Mouse (Mus musculus): Measurements from ENCODE around the gene Rprml. TPM values are rescaled to one million over a fixed set of nuclear protein-coding genes. Genes with fewer than 3 reads are reported as not detected.

The Rprml gene
- total and polyA plus RNA-seq, 2 experiments from 2014 or later: 4.1 to 11.8 TPM

DNA sequence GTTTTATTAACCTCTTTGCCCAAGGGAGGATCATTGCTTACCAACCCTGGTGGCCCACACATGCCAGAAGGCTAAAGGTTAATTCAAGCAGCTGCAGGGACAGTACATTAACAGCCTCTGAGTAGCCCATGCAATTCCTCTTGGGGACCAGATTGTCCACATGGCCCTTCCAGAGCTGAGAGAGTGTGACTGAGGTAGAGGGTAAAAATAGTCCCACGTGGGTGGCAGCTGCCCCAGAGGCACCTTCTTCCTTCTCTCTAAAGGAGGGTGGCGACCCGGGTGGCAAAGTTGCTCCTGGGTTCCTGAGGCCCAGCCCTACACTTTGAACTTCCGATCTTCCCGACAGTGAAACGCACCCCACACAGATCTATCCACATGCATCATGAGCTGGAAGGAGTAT lies 3.1 kb upstream of the Rprml start:
- Histone ChIP-seq H3K4me2 (ENCODE audit: low read depth, low read length, poor library complexity, severe bottlenecking) (no peak overlapping the region), H3K27ac (ENCODE audit: low read depth, low read length) (no peak overlapping the region), H3K4me3 (ENCODE audit: low read depth, low read length) (no peak overlapping the region), H3K9ac (replicated peaks; ENCODE audit: low read length, poor library complexity, severe bottlenecking) (no peak overlapping the region), H3K36me3 (ENCODE audit: insufficient read depth, low read length) (no peaks in the 10 kb centered on the region), H3K27me3 (ENCODE audit: insufficient read depth, low read length) (peaks cover 31% of the 10 kb centered on the region), H3K9me3 (ENCODE audit: low read length) (no peaks in the 10 kb centered on the region), H3K4me1 (ENCODE audit: insufficient read depth, low read length) (no peaks in the 10 kb centered on the region)
- no peak for TF ChIP-seq CTCF (IDR thresholded peaks at IDR 0.05)
- ATAC-seq (ENCODE audit: low FRiP score): no peak
- DNase-seq (ENCODE audit: low spot score): no peak
- 90% methylated on average over 6 of the region's 6 CpGs for WGBS

DNA sequence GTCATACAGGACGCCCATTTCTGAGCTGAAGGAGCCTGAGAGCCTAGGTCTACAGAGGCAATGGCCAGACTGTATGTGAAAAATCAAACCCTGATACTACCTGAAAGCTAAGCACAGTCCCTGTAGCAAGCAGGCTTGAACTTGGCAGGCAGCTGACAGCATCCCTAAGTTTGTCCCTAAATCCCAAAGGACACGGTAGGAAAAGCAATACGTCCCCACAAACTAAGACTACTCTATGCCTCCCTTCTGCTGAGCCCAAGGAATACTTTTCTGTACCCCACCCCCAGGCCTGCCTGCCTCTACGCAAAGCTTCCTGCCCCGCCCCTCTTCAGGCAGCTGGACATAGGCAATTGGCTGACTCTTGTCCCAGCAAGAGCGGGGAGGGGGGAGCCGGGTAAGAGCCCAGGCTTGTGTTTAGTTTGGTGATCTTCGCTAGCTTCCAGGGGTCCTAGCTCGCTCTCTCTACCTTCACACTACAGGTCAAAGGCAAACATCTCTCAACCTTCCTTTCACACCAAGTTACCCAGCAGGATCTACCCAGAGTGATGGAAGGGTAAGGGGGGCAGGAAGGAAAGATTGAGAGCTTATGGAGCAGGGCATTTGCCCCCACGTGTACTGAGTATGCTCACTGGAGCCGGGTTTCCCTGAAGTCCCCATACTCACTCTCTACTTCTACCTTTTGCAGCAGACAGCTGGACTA lies 1.3 kb upstream of the Rprml start:
- no peak overlapping the region for H3K27ac ChIP-seq (ENCODE audit: low read depth, low read length)
- H3K27me3 ChIP-seq (ENCODE audit: insufficient read depth, low read length): peaks cover 49% of the 10 kb centered on the region
- no peaks in the 10 kb centered on the region for H3K9me3 ChIP-seq (ENCODE audit: low read length)
- no peak overlapping the region for H3K4me3 ChIP-seq (ENCODE audit: low read depth, low read length)
- H3K9ac ChIP-seq (replicated peaks; ENCODE audit: low read length, poor library complexity, severe bottlenecking): no peak overlapping the region
- no peak for TF ChIP-seq CTCF (IDR thresholded peaks at IDR 0.05)
- no peak for ATAC-seq (ENCODE audit: low FRiP score)
- H3K4me2 ChIP-seq (ENCODE audit: low read depth, low read length, poor library complexity, severe bottlenecking): no peak overlapping the region
- DNase-seq (ENCODE audit: low spot score): no peak
- no peaks in the 10 kb centered on the region for H3K4me1 ChIP-seq (ENCODE audit: insufficient read depth, low read length)
- no peaks in the 10 kb centered on the region for H3K36me3 ChIP-seq (ENCODE audit: insufficient read depth, low read length)
- WGBS: 10% methylated on average over 11 of the region's 11 CpGs

GRCm38 (mm10) chr11:103648656-103649055 lies 714 bp upstream of the Rprml start:
- ATAC-seq (ENCODE audit: low FRiP score) (no peak), DNase-seq (ENCODE audit: low spot score) (no peak)
- no peak for TF ChIP-seq CTCF (IDR thresholded peaks at IDR 0.05)
- H3K27me3 ChIP-seq (ENCODE audit: insufficient read depth, low read length): peaks cover 54% of the 10 kb centered on the region
- H3K4me1 ChIP-seq (ENCODE audit: insufficient read depth, low read length): no peaks in the 10 kb centered on the region
- no peak overlapping the region for H3K4me3 ChIP-seq (ENCODE audit: low read depth, low read length)
- no peak overlapping the region for H3K9ac ChIP-seq (replicated peaks; ENCODE audit: low read length, poor library complexity, severe bottlenecking)
- H3K4me2 ChIP-seq (ENCODE audit: low read depth, low read length, poor library complexity, severe bottlenecking): no peak overlapping the region
- H3K36me3 ChIP-seq (ENCODE audit: insufficient read depth, low read length): no peaks in the 10 kb centered on the region
- no peaks in the 10 kb centered on the region for H3K9me3 ChIP-seq (ENCODE audit: low read length)
- WGBS: 24% methylated on average over 7 of the region's 7 CpGs
- H3K27ac ChIP-seq (ENCODE audit: low read depth, low read length): no peak overlapping the region

DNA sequence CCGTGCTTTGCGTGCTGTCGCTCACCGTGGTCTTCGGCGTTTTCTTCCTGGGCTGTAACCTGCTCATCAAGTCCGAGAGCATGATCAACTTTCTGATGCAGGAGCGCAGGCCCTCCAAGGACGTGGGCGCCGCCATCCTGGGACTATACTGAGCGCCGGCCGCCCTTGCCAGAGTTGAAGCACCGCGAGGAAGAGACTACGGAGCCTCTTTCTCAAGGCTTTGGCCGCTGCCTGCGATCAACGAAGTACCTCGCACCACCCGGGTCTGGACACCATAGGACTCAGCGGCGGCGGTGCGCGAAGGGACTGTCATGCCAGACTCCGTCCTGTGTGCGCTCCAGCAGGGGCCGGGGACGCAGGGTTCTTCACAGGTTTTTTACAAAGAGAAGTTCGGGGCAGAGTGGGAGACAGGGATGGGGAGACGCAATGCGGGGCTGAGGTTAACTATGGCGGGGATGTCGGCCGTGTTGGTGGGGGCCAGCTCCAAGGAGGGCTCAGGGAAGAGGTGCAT lies 668 bp downstream of the Rprml start:
- no peaks in the 10 kb centered on the region for H3K9me3 ChIP-seq (ENCODE audit: low read length)
- 2% methylated on average over 37 of the region's 37 CpGs for whole genome bisulfite sequencing
- H3K9ac ChIP-seq (replicated peaks; ENCODE audit: low read length, poor library complexity, severe bottlenecking): peak overlapping the region; percentile 46
- no peak overlapping the region for H3K27ac ChIP-seq (ENCODE audit: low read depth, low read length)
- DNase-seq (ENCODE audit: low spot score) (no peak), ATAC-seq (ENCODE audit: low FRiP score) (no peak)
- peaks cover 60% of the 10 kb centered on the region for H3K27me3 ChIP-seq (ENCODE audit: insufficient read depth, low read length)
- no peaks in the 10 kb centered on the region for H3K4me1 ChIP-seq (ENCODE audit: insufficient read depth, low read length)
- no peaks in the 10 kb centered on the region for H3K36me3 ChIP-seq (ENCODE audit: insufficient read depth, low read length)
- H3K4me3 ChIP-seq (ENCODE audit: low read depth, low read length): peak overlapping the region; percentile 44
- TF ChIP-seq CTCF (IDR thresholded peaks at IDR 0.05): no peak
- H3K4me2 ChIP-seq (ENCODE audit: low read depth, low read length, poor library complexity, severe bottlenecking): peak overlapping the region; percentile 79

GRCm38 (mm10) chr11:103651426-103651825 lies 2.1 kb downstream of the Rprml start:
- Histone ChIP-seq H3K4me2 (ENCODE audit: low read depth, low read length, poor library complexity, severe bottlenecking) (no peak overlapping the region), H3K4me1 (ENCODE audit: insufficient read depth, low read length) (peaks cover 6% of the 10 kb centered on the region; the same call in 1 of the 2 replicates), H3K36me3 (ENCODE audit: insufficient read depth, low read length) (no peaks in the 10 kb centered on the region), H3K4me3 (ENCODE audit: low read depth, low read length) (no peak overlapping the region), H3K27ac (ENCODE audit: low read depth, low read length) (no peak overlapping the region), H3K9ac (replicated peaks; ENCODE audit: low read length, poor library complexity, severe bottlenecking) (no peak overlapping the region), H3K9me3 (ENCODE audit: low read length) (no peaks in the 10 kb centered on the region), H3K27me3 (ENCODE audit: insufficient read depth, low read length) (peaks cover 60% of the 10 kb centered on the region)
- DNase-seq (ENCODE audit: low spot score) (no peak), ATAC-seq (ENCODE audit: low FRiP score) (no peak)
- no peak for TF ChIP-seq CTCF (IDR thresholded peaks at IDR 0.05)
- 82% methylated on average over 6 of the region's 6 CpGs for WGBS

DNA sequence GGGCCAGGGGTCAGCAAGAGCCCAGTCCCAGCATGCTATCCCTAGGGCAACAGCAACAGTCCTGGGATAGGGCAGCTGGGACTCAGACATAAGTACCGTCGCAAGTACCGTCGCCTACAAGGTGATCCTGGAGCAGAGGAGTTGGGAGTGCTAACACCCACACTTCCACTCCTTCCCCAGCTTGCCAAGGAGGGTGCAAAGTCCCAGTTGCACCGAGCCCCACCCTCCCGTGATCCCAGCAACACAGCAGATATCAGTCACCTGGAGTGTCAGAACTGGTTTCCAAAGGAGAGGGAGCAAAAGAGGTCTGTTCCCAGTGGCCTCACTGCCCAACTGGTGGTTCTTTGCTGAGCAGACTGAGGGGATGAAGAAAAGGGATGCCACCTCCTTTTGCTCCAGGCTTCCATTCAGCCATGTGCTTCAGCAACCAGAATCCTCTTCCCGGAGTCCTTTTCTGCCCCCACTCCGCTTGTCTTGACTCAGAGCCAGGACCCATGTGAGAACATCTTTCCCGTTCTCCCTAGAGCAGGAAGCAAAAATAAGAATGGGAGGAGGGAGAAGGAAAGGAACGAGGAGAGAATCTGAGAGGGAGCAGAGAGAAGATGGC lies 4.1 kb downstream of the Rprml start:
- no peak overlapping the region for H3K4me3 ChIP-seq (ENCODE audit: low read depth, low read length)
- WGBS: 72% methylated on average over 10 of the region's 10 CpGs
- no peak for DNase-seq (ENCODE audit: low spot score)
- ATAC-seq (ENCODE audit: low FRiP score): no peak
- H3K27me3 ChIP-seq (ENCODE audit: insufficient read depth, low read length): peaks cover 48% of the 10 kb centered on the region
- H3K27ac ChIP-seq (ENCODE audit: low read depth, low read length): no peak overlapping the region
- H3K36me3 ChIP-seq (ENCODE audit: insufficient read depth, low read length): no peaks in the 10 kb centered on the region
- no peaks in the 10 kb centered on the region for H3K9me3 ChIP-seq (ENCODE audit: low read length)
- H3K4me1 ChIP-seq (ENCODE audit: insufficient read depth, low read length): peaks cover 11% of the 10 kb centered on the region; the same call in 1 of the 2 replicates
- TF ChIP-seq CTCF (IDR thresholded peaks at IDR 0.05): no peak
- no peak overlapping the region for H3K4me2 ChIP-seq (ENCODE audit: low read depth, low read length, poor library complexity, severe bottlenecking)
- no peak overlapping the region for H3K9ac ChIP-seq (replicated peaks; ENCODE audit: low read length, poor library complexity, severe bottlenecking)
